Mouse (Mus musculus) ovary, postnatal 14 days (tissue): ENCODE measurements around the gene Hpse.

ENCODE experiments used
- DNase-seq: peaks from one replicate; pipeline ENCODE4 v3.0.0; 2022; ENCODE audit warnings: low spot score

The Hpse gene

GRCm38 (mm10) chr5:100719235-100720088 lies at the start of gene Hpse:
Hpse (minus strand) TSS chr5:100719716.
- DNase-seq: peak; percentile 25

DNA sequence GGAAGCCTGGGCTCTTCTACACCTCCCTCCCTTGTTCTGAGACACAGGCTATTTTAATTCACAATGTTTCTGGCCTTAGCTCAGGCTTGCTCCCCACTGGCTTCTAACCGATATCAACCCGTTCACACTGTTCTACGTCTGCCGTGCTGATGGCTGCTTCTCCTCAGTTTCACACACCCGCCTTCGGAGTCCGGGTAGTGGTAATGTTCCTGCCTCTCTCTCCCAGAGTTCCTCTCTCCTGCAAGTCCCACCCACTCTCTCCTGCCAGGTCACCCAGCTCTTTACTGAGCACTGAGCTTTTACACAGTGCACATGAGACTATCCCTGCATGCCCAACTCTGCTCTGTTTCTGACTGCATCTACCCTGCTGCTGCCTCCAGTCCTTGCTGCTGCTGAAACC lies 46.5 kb upstream of the Hpse start:
- no peak for DNase-seq

DNA sequence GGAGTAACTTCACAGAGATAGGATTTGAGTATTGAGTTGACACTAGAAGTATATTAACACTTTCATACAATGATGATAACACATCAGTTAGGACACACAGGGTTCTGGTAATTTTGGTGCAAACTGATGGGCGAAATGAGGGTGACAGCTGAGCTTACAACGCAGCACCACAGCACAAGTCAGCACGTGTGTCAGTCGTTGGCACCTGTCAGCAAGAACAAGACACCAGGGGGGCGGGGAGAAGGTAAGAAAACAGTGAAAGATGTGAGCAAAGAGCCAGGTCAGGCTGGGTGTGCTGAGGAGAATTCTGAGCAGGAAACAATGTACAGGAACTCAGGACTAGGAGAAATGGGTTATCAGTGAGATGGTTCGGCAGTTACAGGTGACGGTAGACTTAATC lies 42.2 kb upstream of the Hpse start:
- no peak for DNase-seq

DNA sequence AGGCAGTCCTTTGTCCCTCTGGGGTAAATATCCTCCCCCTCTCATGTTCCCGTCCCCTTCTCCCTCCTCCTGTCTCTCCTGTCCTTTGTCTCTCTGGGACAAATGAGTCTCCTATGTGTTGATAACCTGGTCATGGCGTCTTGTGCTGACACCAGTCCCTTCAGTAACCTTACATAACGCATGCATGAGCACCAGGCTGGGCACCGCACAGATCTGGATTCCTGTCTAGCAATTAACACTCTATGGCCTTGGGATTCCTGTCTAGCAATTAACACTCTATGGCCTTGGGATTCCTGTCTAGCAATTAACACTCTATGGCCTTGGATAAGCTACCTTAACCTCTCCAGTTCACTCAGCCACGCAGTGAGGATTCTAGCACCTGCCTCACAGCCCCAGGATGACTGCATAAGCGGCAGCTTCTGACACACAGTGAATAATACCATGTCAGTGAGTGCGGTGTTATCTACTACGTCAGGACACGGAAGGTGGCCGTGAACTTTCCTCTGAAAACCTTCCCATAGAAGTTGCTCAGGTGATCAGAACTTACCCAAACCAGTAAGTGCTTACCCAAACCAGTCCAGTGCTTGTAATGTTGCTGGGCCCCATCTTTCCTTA lies 40.6 kb upstream of the Hpse start:
- DNase-seq: no peak

- DNase-seq: no peak
These were observed 38.6 kb upstream of the Hpse start for GRCm38 (mm10) chr5:100758121-100758520.

- DNase-seq: no peak
These were observed 33.9 kb upstream of the Hpse start for GRCm38 (mm10) chr5:100753407-100753806.

GRCm38 (mm10) chr5:100751655-100752054 lies 32.1 kb upstream of the Hpse start:
- no peak for DNase-seq

DNA sequence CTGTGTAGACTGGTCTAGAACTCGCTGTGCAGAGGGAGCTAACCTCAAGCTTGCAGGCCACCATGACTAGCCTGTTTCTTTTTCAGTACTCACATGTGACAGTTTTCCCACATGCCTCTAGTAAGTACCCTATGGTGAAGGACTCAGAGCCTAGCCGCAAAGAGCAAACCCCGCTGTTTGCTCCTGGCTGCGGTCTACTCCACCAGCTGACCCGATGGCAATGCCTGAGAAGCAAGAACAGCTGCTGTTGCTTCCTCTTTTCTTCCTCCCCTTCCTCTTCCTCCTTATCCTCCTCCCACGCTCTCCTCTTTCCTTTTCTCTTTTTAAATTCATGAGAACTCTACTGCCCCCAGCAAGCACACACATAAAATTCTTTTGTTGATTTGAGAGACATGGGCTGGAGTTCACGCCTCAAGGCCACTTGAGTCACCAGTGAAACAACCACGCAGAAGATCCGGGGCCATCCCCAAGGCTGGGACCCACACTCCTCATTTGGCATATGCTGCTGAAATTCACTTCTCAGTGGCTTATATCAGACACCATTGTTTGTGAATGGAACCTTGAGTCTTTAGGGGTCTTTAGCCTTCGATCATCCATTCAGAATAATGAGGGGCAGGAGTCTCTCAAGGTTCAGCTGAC lies 31.2 kb upstream of the Hpse start:
- DNase-seq: no peak

GRCm38 (mm10) chr5:100738802-100739201 lies 19.3 kb upstream of the Hpse start:
- DNase-seq: no peak

- DNase-seq: no peak
These were observed 17.4 kb upstream of the Hpse start for GRCm38 (mm10) chr5:100736919-100737318.

DNA sequence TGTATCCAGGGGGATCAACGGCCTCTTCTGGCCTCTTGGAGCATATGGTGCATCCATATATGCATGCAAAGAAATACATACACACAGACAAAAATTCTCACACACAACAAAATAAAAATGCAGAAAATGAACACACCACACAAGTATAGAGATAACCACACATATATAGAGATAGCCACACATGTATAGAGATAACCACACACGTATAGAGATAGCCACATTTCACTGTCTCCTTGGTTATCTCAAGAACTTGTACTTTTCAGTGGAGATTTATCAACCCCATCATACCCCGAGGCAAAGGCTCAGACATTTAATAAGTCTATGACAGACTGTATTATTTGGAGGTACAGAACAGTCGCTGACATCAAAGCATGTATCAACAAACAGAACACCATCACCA lies 15.0 kb upstream of the Hpse start:
- DNase-seq: no peak

- DNase-seq: no peak
These were observed 9.2 kb upstream of the Hpse start for GRCm38 (mm10) chr5:100728757-100729156.

DNA sequence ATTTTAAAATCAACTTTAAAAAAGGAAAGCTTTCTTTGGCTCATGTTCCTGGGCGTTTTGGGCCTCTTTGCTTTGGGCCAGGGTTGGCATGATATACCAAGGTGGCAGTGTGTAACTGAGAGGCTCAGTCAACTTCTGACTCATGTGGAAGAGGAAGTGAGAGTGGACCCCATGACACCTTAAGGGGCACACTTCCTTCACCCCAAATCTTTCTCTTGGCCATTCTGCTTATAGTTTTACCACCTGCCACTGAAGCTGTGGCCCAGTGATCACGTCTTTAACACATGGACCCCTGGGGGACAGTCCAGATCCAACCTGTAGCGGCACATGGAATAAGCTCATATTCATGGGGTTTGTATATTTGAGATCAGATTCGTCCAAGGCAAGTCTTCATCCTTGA lies 6.5 kb upstream of the Hpse start:
- DNase-seq: no peak

DNA sequence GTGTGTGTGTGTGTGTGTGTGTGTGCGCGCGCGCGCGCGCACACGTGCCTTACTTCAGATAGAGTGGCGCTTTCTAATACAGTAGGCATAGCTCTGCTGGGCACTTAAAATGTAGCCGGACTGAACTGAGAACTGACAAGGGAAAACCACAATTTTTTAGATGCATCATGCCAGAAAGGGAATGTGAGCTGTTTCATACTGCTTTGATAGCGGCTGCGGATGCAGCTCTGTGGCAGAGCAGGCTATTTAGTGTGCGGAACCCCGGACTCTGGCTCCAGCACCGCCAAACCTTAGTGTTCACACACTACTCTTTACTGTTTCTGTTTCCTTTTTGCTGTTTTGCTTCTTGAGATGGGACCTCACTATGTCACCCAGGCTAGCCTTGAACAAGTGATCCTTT lies 2.8 kb downstream of the Hpse start:
- no peak for DNase-seq

- no peak for DNase-seq
These were observed 8.3 kb downstream of the Hpse start for GRCm38 (mm10) chr5:100711219-100711618.

DNA sequence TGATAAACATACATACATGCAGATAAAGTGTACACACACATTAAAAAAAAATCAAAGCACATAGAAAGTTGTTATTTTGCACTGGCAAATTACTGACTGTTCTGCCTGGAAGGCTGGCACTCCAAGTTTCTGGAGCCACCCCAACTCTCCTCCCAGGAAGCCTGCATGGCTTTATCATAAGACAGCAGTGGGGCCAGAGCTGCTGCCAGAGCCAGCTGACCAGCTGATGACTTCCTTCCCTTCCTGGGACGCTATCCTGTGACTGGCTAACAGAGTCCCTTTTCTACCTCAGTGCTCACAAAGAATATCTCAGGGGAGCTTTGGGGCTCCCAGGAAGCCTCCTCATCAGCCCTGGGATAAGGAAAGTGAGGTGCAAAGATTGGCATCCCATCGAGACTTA lies 9.5 kb downstream of the Hpse start:
- DNase-seq: no peak

DNA sequence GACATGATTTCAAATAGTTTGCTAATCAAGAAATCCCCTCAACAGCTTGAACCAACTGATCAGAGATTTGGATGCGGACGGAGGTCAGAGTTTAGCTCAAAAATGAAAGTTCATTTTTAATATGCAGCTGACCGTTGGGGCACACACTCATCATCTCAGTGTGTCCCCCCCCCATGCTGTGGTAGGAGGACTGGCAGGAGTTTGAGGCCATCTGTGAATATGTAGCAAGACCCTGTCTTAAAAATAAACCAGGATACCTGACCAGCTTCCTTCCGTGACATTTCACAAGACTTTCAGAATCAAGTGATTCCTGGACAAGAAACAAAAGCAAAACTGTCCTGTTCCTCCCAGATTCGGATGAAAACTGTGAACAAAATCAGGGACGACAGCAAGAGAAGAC lies 10.5 kb downstream of the Hpse start:
- no peak for DNase-seq

GRCm38 (mm10) chr5:100706675-100707074 lies 12.8 kb downstream of the Hpse start:
- no peak for DNase-seq

DNA sequence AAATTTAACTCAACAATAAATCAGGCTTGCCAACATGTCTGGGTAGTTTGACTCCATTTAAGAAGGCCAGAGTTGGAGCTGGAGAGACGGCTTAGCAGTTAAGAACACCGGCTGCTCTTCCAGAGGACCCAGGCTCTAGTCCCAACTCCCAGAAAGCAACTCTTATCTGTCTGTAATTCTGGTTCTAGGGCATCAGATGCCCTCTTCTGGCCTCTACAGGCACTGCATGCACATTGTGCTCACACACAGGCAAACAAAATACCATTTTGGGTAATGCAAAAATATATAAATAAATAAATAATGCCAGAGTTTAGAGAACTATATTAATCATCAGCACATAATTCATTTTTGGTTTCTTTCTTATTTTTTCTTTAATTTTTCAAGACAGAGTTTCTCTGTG lies 15.2 kb downstream of the Hpse start:
- DNase-seq: no peak

- no peak for DNase-seq
These were observed 17.2 kb downstream of the Hpse start for GRCm38 (mm10) chr5:100702325-100702724.

DNA sequence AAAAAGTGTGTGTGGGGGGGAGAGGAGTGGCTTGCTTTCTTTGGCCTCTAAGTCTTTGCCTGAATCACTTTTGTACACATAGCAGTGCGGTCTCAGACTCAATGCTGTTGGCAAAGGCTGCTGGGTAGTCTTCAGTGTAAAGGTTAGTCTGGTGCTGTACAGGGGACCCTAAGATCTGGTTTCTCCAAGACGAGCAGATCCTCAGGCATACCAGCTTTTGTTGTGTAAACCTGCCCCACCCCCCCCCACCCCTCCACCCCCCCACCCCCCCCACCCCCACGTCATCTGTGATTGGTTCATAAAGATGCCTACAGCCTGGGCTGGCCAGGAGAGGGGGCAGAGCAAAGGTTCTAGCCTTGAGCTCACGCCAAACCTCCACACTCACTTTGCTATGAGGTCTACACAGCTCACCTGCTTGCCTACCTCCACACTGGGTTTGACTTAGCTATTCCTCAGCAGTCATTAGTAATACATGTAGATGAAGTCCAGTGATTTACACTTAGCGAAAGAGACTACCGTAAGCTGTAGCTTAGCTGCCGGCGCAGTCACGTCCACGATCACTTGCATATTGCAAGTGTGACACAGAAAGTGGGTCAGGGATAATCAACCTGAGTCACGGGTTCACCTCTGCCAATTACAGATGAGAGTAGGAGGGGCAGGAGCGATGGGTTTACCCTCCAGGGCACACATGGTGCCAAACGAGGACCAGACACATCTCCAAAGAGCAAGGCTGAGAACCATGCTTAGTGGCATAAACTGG lies 18.5 kb downstream of the Hpse start:
- DNase-seq: no peak

GRCm38 (mm10) chr5:100697886-100698285 lies 21.6 kb downstream of the Hpse start:
- no peak for DNase-seq

- DNase-seq: no peak
These were observed 22.1 kb downstream of the Hpse start for GRCm38 (mm10) chr5:100697398-100697797.
